Mouse (Mus musculus) olfactory bulb, adult 2 months (tissue): ENCODE measurements around the gene Oma1. TPM values are rescaled to one million over a fixed set of nuclear protein-coding genes. Genes with fewer than 3 reads are reported as not detected.

Experiments used
- H3K27ac ChIP-seq: fragments of 200-500 bp; 2 replicates; pipeline ENCODE4 v1.5.1; 2012; ENCODE audit warnings: low read depth, low read length; ENCODE audit not compliant: insufficient read depth
- H3K4me1 ChIP-seq: fragments of 200-500 bp; 2 replicates; pipeline ENCODE4 v1.6.1; 2012; ENCODE audit warnings: low read length; ENCODE audit not compliant: control insufficient read depth, insufficient read depth
- H3K4me3 ChIP-seq: fragments of 200-500 bp; 2 replicates; pipeline ENCODE4 v1.5.1; 2012; ENCODE audit warnings: mild to moderate bottlenecking, low read depth, low read length, moderate library complexity; ENCODE audit not compliant: insufficient read depth
- CTCF ChIP-seq: fragments of 200-500 bp; IDR thresholded peaks from 2 replicates; pipeline ENCODE4 v1.5.1; 2012; ENCODE audit warnings: low read depth, mild to moderate bottlenecking, low read length, moderate library complexity; ENCODE audit not compliant: insufficient read depth
- POLR2A ChIP-seq: fragments of 200-500 bp; IDR thresholded peaks from 2 replicates; pipeline ENCODE4 v1.6.1; 2012; ENCODE audit warnings: mild to moderate bottlenecking, low read depth, low read length, moderate library complexity; ENCODE audit not compliant: insufficient read depth
- WGBS: fragments of 180-500 bp; shearing (Covaris S2); methylation state at CpG from one replicate; pipeline ENCODE4 v1.1.7; 2018; 5-methylcytosine and 5-hydroxymethylcytosine counted together
- polyA plus RNA-seq: library from polyadenylated mRNA; stranded (reverse); fragments of >200 nt; gene quantifications from 2 replicates; pipeline ENCODE4 v1.2.4, GENCODE M21; 2012; ENCODE audit warnings: low replicate concordance; ENCODE audit not compliant: missing spikeins, insufficient read depth, insufficient read length

Oma1 gene
- polyA plus RNA-seq, 1 experiment = not detected

- no peak for TF ChIP-seq POLR2A
- 83% methylated on average over 8 of the region's 8 CpGs for WGBS
- Histone ChIP-seq H3K27ac (no peak overlapping the region), H3K4me3 (no peak overlapping the region), H3K4me1 (no peaks in the 10 kb centered on the region)
Measured at GRCm38 (mm10) chr4:103388530-103389178, 75.0 kb downstream of the Oma1 start.

GRCm38 (mm10) chr4:103389583-103389982 lies 76.0 kb downstream of the Oma1 start:
- TF ChIP-seq CTCF (no peak), POLR2A (no peak)
- Histone ChIP-seq H3K4me1 (no peaks in the 10 kb centered on the region), H3K4me3 (no peak overlapping the region), H3K27ac (no peak overlapping the region)
- 56% methylated on average over 3 of the region's 3 CpGs for WGBS

GRCm38 (mm10) chr4:103390499-103390898 lies 76.9 kb downstream of the Oma1 start:
- H3K4me1 ChIP-seq = no peaks in the 10 kb centered on the region
- 79% methylated on average over 2 of the region's 2 CpGs for WGBS
- H3K27ac ChIP-seq = no peak overlapping the region
- no peak for TF ChIP-seq POLR2A
- no peak for TF ChIP-seq CTCF
- no peak overlapping the region for H3K4me3 ChIP-seq

- WGBS = 92% methylated on average over 4 of the region's 4 CpGs
- H3K27ac ChIP-seq = no peak overlapping the region
- TF ChIP-seq CTCF (no peak), POLR2A (no peak)
- no peaks in the 10 kb centered on the region for H3K4me1 ChIP-seq
- H3K4me3 ChIP-seq = no peak overlapping the region
Measured at GRCm38 (mm10) chr4:103395066-103395465, 81.5 kb downstream of the Oma1 start.

GRCm38 (mm10) chr4:103395905-103396304 lies 82.3 kb downstream of the Oma1 start:
- TF ChIP-seq CTCF = no peak
- H3K4me1 ChIP-seq = no peaks in the 10 kb centered on the region
- 83% methylated on average over 9 of the region's 9 CpGs for WGBS
- no peak overlapping the region for H3K27ac ChIP-seq
- no peak overlapping the region for H3K4me3 ChIP-seq

- no peak overlapping the region for H3K4me3 ChIP-seq
- WGBS = 91% methylated on average over 4 of the region's 4 CpGs
- no peaks in the 10 kb centered on the region for H3K4me1 ChIP-seq
- TF ChIP-seq CTCF = no peak
- TF ChIP-seq POLR2A = no peak
- no peak overlapping the region for H3K27ac ChIP-seq
Measured at GRCm38 (mm10) chr4:103396876-103397275, 83.3 kb downstream of the Oma1 start.

GRCm38 (mm10) chr4:103402581-103402980 lies 89.0 kb downstream of the Oma1 start:
- H3K4me3 ChIP-seq = no peak overlapping the region
- H3K27ac ChIP-seq = no peak overlapping the region
- 76% methylated on average over 4 of the region's 4 CpGs for WGBS
- no peaks in the 10 kb centered on the region for H3K4me1 ChIP-seq
- TF ChIP-seq CTCF = no peak
- no peak for TF ChIP-seq POLR2A

GRCm38 (mm10) chr4:103405321-103405720 lies 91.7 kb downstream of the Oma1 start:
- whole genome bisulfite sequencing = 72% methylated on average over 3 of the region's 3 CpGs
- Histone ChIP-seq H3K4me3 (no peak overlapping the region), H3K27ac (no peak overlapping the region), H3K4me1 (no peaks in the 10 kb centered on the region)
- TF ChIP-seq CTCF = no peak
- no peak for TF ChIP-seq POLR2A

GRCm38 (mm10) chr4:103410217-103410799 lies 96.7 kb downstream of the Oma1 start:
- H3K4me1 ChIP-seq = no peaks in the 10 kb centered on the region
- no peak overlapping the region for H3K4me3 ChIP-seq
- no peak overlapping the region for H3K27ac ChIP-seq
- 44% methylated on average over 4 of the region's 4 CpGs for WGBS
- no peak for TF ChIP-seq POLR2A
- no peak for TF ChIP-seq CTCF

Other genes starting within 250 kb of the Oma1 start
- not detected in 2 replicates for gene Mier1, start 199.4 kb upstream of the Oma1 start, polyA plus RNA-seq
- gene Wdr78, start 199.3 kb upstream of the Oma1 start, polyA plus RNA-seq = not detected in 2 replicates
- not detected in 2 replicates for gene Slc35d1, start 98.6 kb upstream of the Oma1 start, polyA plus RNA-seq
- gene 4921539E11Rik, start 22.9 kb upstream of the Oma1 start, polyA plus RNA-seq = not detected in 2 replicates